Mouse (Mus musculus) inflammation-experienced regulatory T-cells (primary cell): ENCODE results near the gene Zfp408. TPM values are rescaled to one million over a fixed set of nuclear protein-coding genes. Genes with fewer than 3 reads are reported as not detected.

Experiments
- polyA plus RNA-seq, 2 experiments: library from polyadenylated mRNA; unstranded; fragments of 100-300 nt; shearing (Covaris generic); gene quantifications; one replicate each; pipeline ENCODE4 v1.2.1; 2017

Gene Zfp408
- polyA plus RNA-seq = 10 to 100 TPM; 23.4 to 25.3 TPM

GRCm38 (mm10) chr2:91649553-91650359 lies at the start of gene Zfp408, which contains the start of gene Arhgap1:
Gene Zfp408, minus strand, starts transcription at chr2:91649791.
Gene Arhgap1, plus strand, starts transcription at chr2:91649860.

GRCm38 (mm10) chr2:91636229-91636628 lies 13.4 kb downstream of the Zfp408 start, which contains the start of gene F2:
Gene F2, minus strand, starts transcription at chr2:91636414.

Other genes starting within 250 kb of the Zfp408 start
- 10 to 100 TPM; 12.5 to 23.5 TPM for gene 1110051M20Rik, start 205.1 kb downstream of the Zfp408 start, polyA plus RNA-seq
- under 1 TPM; 0.17 to 0.89 TPM for gene Lrp4, start 192.3 kb downstream of the Zfp408 start, polyA plus RNA-seq
- 10 to 100 TPM; 30.3 to 39.9 TPM for gene Ckap5, start 123.0 kb downstream of the Zfp408 start, polyA plus RNA-seq
- gene F2, start 13.4 kb downstream of the Zfp408 start, polyA plus RNA-seq = under 1 TPM; 0.47 to 0.48 TPM
- 100 to 1,000 TPM; 158 to 212 TPM for gene Arhgap1, start 69 bp upstream of the Zfp408 start, polyA plus RNA-seq
- gene Atg13, start 60.8 kb upstream of the Zfp408 start, polyA plus RNA-seq = 10 to 100 TPM; 45.6 to 53.8 TPM
- gene Harbi1, start 61.1 kb upstream of the Zfp408 start, polyA plus RNA-seq = 10 to 100 TPM; 10.8 to 12.8 TPM
- gene Ambra1, start 80.3 kb upstream of the Zfp408 start, polyA plus RNA-seq = 10 to 100 TPM; 42.6 to 45.0 TPM